Mouse (Mus musculus): ENCODE measurements around the gene Pkd2. TPM values are rescaled to one million over a fixed set of nuclear protein-coding genes. Genes with fewer than 3 reads are reported as not detected.
A peak's percentile ranks its signal among the peaks of the same experiment; 100 is the strongest.

The Pkd2 gene
- total and polyA plus RNA-seq, 3 experiments: not detected

DNA sequence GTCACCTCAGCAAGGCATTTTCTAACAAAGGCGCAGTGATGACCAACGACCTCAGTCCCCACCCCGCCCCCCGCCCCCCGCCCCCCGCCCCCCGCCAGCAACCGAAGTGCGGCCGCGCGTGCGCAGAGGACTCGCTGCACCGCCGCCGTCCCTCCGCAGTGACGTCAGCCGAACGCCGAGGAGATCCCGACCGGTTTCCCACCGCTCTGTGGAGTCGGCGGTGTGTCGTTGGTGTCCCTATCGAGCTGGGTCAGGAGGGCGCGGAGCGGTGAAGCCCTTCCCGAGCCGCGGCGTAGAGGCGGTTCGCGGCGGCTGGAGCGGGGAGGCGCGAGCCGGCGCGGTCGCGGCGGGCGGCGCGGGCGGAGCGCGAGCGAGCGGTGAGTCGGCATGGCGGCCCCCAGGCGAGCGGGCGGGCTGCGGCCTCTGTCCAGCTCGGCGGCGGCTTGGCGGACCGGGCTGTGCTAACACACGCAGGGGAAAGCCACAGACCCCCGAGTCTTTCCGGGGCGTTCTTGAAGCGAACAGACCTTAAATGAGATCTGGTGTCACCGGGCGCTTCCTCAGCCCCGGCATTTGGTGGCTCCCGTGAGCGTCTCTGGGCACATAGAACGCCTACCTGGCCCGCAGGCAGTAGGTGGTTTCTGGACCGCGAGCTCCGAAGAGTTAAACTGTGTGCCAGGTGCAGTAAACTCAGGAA is 49.1 kb downstream of the Pkd2 start, which contains the start of gene BC005561 (continued):
- peak; percentile 47; the same call in 1 of the 2 replicates for TF ChIP-seq MAZ (IDR thresholded peaks at IDR 0.05; ENCODE audit: low read depth, low read length)
- TF ChIP-seq RAD21 (IDR thresholded peaks at IDR 0.05; ENCODE audit: low read depth, low read length): no peak; the same call in 1 of the 2 replicates
- TF ChIP-seq PAX5 (IDR thresholded peaks at IDR 0.05; ENCODE audit: low read length): no peak
- TF ChIP-seq MAFK (IDR thresholded peaks at IDR 0.05; ENCODE audit: insufficient replicate concordance, low read length): no peak
- no peak for TF ChIP-seq EP300 (IDR thresholded peaks at IDR 0.05; ENCODE audit: low read length)
- no peak for TF ChIP-seq CTCF (conservative IDR thresholded peaks at IDR 0.05 in 1 of 2, IDR thresholded peaks at IDR 0.05 in 1 of 2; ENCODE audit: low read depth in 2 of 2, low read length in 2 of 2)
- TF ChIP-seq MAX (IDR thresholded peaks at IDR 0.05; ENCODE audit: low read length): no peak
- TF ChIP-seq ELF1 (IDR thresholded peaks at IDR 0.05; ENCODE audit: low read depth, low read length): no peak
- TF ChIP-seq NRF1 (IDR thresholded peaks at IDR 0.05; ENCODE audit: low read depth, low read length): peak; percentile 83
- TF ChIP-seq JUND (conservative IDR thresholded peaks at IDR 0.05; ENCODE audit: low read depth, low read length): no peak
- no peak for TF ChIP-seq USF2 (conservative IDR thresholded peaks at IDR 0.05; ENCODE audit: low read depth, low read length)
- no peak for TF ChIP-seq USF1 (IDR thresholded peaks at IDR 0.05; ENCODE audit: low read depth, low read length)
- TF ChIP-seq RCOR1 (conservative IDR thresholded peaks at IDR 0.05; ENCODE audit: low read depth, low read length): no peak
- TF ChIP-seq E2F4 (IDR thresholded peaks at IDR 0.05; ENCODE audit: insufficient replicate concordance, low read depth, low read length): no peak
- TF ChIP-seq SIN3A (IDR thresholded peaks at IDR 0.05; ENCODE audit: low read length): 0 out of 2 replicates have a peak, but pooled peaks have one; percentile 22

DNA sequence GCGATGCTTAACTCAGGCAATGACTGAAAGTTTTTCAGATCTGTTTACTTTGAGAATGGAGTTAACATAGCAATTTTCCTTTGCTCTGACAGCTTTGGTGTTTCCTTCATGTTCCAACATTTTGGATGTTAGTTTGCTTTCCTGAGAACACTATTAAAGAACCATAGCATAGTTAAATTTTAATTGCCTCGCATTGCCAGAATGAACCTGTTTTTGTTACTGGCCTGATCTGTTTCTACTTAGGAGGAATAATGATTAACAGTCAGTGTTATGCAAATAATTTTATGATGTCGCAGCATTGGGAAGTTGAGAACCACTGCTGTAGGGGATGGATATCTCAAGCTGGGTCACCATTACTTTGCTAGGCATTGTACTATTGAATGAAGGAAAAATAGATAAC is 52.0 kb downstream of the Pkd2 start:
- dilution Hi-C loops (cut with MboI; ENCODE audit: extremely low pct_ligation_motif_present, extremely low pct_unique_long_range_greater_than_20kb, low sequenced_read_pairs) (no loop called here), in situ Hi-C loops (cut with MboI; ENCODE audit: low pct_ligation_motif_present, low pct_unique_long_range_greater_than_20kb, low sequenced_read_pairs) (no loop called here)
- Histone ChIP-seq H3K27ac (ENCODE audit: insufficient read depth, low read depth) (no peak overlapping the region), H3K4me2 (ENCODE audit: insufficient read depth, low read depth, poor library complexity, severe bottlenecking) (no peak overlapping the region), H3K9me3 (replicated peaks; ENCODE audit: low read length) (peaks cover 3% of the 10 kb centered on the region), H3K79me2 (replicated peaks; ENCODE audit: control insufficient read depth, extremely low read depth, insufficient read depth, poor library complexity, severe bottlenecking) (peaks cover 20% of the 10 kb centered on the region; the same call in 1 of the 2 replicates), H3K4me3 (replicated peaks in 1 of 3; ENCODE audit: low read depth in 2 of 3, low read length in 2 of 3, poor library complexity in 1 of 3) (no peak overlapping the region), H3K36me3 (replicated peaks in 1 of 2; ENCODE audit: control insufficient read depth in 1 of 2, insufficient read depth in 1 of 2, low read length in 1 of 2) (peaks cover 0 to 12% of the 10 kb centered on the region in 2 experiments), H3K4me1 (ENCODE audit: control insufficient read depth in 1 of 2, insufficient read depth in 2 of 2) (peaks cover 0 to 10% of the 10 kb centered on the region in 2 experiments; a peak in 2 of 4 replicates), H3K27me3 (replicated peaks) (no peaks in the 10 kb centered on the region), H3K9ac (ENCODE audit: insufficient read depth, low read depth) (no peak overlapping the region)
- TF ChIP-seq USF1 (IDR thresholded peaks at IDR 0.05; ENCODE audit: low read depth, low read length) (no peak), E2F4 (IDR thresholded peaks at IDR 0.05; ENCODE audit: insufficient replicate concordance, low read depth, low read length) (no peak), POLR2AphosphoS2 (IDR thresholded peaks at IDR 0.05; ENCODE audit: low read depth, low read length) (no peak), UBTF (IDR thresholded peaks at IDR 0.05; ENCODE audit: low read depth, low read length) (no peak), EP300 (IDR thresholded peaks at IDR 0.05; ENCODE audit: low read length) (no peak), MAZ (IDR thresholded peaks at IDR 0.05; ENCODE audit: low read depth, low read length) (no peak), USF2 (conservative IDR thresholded peaks at IDR 0.05; ENCODE audit: low read depth, low read length) (no peak), TBP (conservative IDR thresholded peaks at IDR 0.05; ENCODE audit: low read depth, low read length) (no peak), MAFK (IDR thresholded peaks at IDR 0.05; ENCODE audit: insufficient replicate concordance, low read length) (no peak), MYC (IDR thresholded peaks at IDR 0.05; ENCODE audit: low read depth, low read length) (no peak), MEF2A (IDR thresholded peaks at IDR 0.05; ENCODE audit: borderline replicate concordance, low read depth, low read length) (no peak), POLR2A (IDR thresholded peaks at IDR 0.05; ENCODE audit: low read depth, low read length) (no peak)
- no peak for DNase-seq (ENCODE audit: extremely low read depth)

Data from CH12.LX (cell line).